Mouse (Mus musculus) leukemia stem cell, adult 10-12 weeks (primary cell): Measurements from ENCODE around the gene Akap13. TPM values are rescaled to one million over a fixed set of nuclear protein-coding genes. Genes with fewer than 3 reads are reported as not detected.

Experiments used
- polyA plus RNA-seq: library from polyadenylated mRNA; stranded (reverse); fragments of >175 nt; gene quantifications from 2 replicates; pipeline ENCODE4 v1.2.3, GENCODE M21; 2012; ENCODE audit warnings: low replicate concordance

Akap13 gene
- polyA plus RNA-seq, result 4.6 and 20.0 TPM in 2 replicates

GRCm38 (mm10) chr7:75455223-75456151 is at the start of gene Akap13:
Gene Akap13, plus strand, starts transcription at chr7:75455534.

Other genes starting within 250 kb of the Akap13 start
- not detected in 2 replicates for gene Sv2b, start 146.3 kb upstream of the Akap13 start, polyA plus RNA-seq